Mouse (Mus musculus): ENCODE measurements around the gene Hand2. TPM values are rescaled to one million over a fixed set of nuclear protein-coding genes. Genes with fewer than 3 reads are reported as not detected.

The Hand2 gene
- total and polyA plus RNA-seq, 3 experiments: not detected

DNA sequence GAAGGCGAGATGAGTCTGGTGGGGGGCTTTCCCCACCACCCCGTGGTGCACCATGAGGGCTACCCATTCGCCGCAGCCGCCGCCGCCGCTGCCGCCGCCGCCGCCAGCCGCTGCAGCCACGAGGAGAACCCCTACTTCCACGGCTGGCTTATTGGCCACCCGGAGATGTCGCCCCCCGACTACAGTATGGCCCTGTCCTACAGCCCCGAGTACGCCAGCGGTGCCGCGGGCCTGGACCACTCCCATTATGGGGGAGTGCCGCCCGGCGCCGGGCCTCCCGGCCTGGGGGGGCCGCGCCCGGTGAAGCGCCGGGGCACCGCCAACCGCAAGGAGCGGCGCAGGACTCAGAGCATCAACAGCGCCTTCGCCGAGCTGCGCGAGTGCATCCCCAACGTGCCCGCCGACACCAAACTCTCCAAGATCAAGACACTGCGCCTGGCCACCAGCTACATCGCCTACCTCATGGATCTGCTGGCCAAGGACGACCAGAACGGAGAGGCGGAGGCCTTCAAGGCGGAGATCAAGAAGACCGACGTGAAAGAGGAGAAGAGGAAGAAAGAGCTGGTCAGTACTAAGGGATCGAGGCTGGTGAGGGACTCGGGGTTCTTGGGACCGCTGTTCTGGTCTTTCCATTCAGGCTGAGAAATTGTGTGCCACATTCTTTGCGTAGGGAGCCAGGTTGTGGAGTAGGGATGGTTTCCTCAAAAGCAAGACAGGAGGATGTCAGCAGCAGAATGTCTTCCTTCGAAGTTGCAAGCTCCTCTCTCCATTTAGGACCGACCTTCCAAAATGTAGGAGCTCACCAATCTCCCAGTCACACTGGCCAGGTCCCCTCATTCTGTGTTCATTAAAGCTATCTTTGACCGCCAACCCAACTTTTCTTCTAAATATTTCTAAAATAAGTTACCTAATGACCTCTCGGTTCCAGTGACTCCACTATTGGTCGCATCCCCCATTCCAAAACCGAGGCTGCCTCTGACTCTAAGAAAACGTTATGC, 1.4 kb downstream of the Hand2 start:
- Histone ChIP-seq H3K4me3 (ENCODE audit: control insufficient read depth in 1 of 2, insufficient read depth in 1 of 2, low read depth in 2 of 2, low read length in 2 of 2) (no peak overlapping the region), H3K27ac (ENCODE audit: control insufficient read depth, low read depth, low read length) (no peak overlapping the region), H3K9ac (ENCODE audit: control insufficient read depth, low read depth, low read length, poor library complexity, severe bottlenecking) (no peak overlapping the region), H3K9me3 (replicated peaks; ENCODE audit: insufficient read depth, low read length) (no peaks in the 10 kb centered on the region), H3K36me3 (ENCODE audit: control insufficient read depth in 1 of 2, insufficient read depth in 2 of 2, low read length in 2 of 2) (no peaks in the 10 kb centered on the region), H3K79me2 (ENCODE audit: control insufficient read depth, insufficient read depth, low read length, poor library complexity) (no peaks in the 10 kb centered on the region), H3K27me3 (ENCODE audit: control insufficient read depth in 1 of 2, insufficient read depth in 2 of 2, low read length in 2 of 2) (no peaks in the 10 kb centered on the region), H3K4me1 (ENCODE audit: control insufficient read depth in 1 of 2, insufficient read depth in 2 of 2, low read length in 2 of 2) (no peaks in the 10 kb centered on the region)
- DNase-seq (ENCODE audit: low read depth, low spot score): no peak
- no peak for TF ChIP-seq GABPA (IDR thresholded peaks at IDR 0.05; ENCODE audit: low read depth, low read length)
- TF ChIP-seq CHD2 (IDR thresholded peaks at IDR 0.05; ENCODE audit: low read length): no peak
- no peak for TF ChIP-seq ZNF384 (IDR thresholded peaks at IDR 0.05; ENCODE audit: low read depth, low read length)
- no peak for TF ChIP-seq UBTF (IDR thresholded peaks at IDR 0.05; ENCODE audit: borderline replicate concordance, insufficient read depth, low read depth, low read length)
- TF ChIP-seq BHLHE40 (IDR thresholded peaks at IDR 0.05; ENCODE audit: borderline replicate concordance, low read depth, low read length): no peak

GRCm38 (mm10) chr8:57322961-57323941, 2.5 kb downstream of the Hand2 start:
- Histone ChIP-seq H3K9ac (ENCODE audit: control insufficient read depth, low read depth, low read length, poor library complexity, severe bottlenecking) (no peak overlapping the region), H3K27ac (ENCODE audit: control insufficient read depth, low read depth, low read length) (no peak overlapping the region), H3K4me3 (ENCODE audit: control insufficient read depth in 1 of 2, insufficient read depth in 1 of 2, low read depth in 2 of 2, low read length in 2 of 2) (no peak overlapping the region), H3K4me1 (ENCODE audit: control insufficient read depth in 1 of 2, insufficient read depth in 2 of 2, low read length in 2 of 2) (no peaks in the 10 kb centered on the region), H3K9me3 (replicated peaks; ENCODE audit: insufficient read depth, low read length) (no peaks in the 10 kb centered on the region), H3K27me3 (ENCODE audit: control insufficient read depth in 1 of 2, insufficient read depth in 2 of 2, low read length in 2 of 2) (no peaks in the 10 kb centered on the region), H3K79me2 (ENCODE audit: control insufficient read depth, insufficient read depth, low read length, poor library complexity) (no peaks in the 10 kb centered on the region), H3K36me3 (ENCODE audit: control insufficient read depth in 1 of 2, insufficient read depth in 2 of 2, low read length in 2 of 2) (no peaks in the 10 kb centered on the region)
- no peak for DNase-seq (ENCODE audit: low read depth, low spot score)
- TF ChIP-seq ZKSCAN1 (IDR thresholded peaks at IDR 0.05; ENCODE audit: low read depth, low read length) (no peak), GABPA (IDR thresholded peaks at IDR 0.05; ENCODE audit: low read depth, low read length) (no peak), CTCF (IDR thresholded peaks at IDR 0.05 in 2 of 3, conservative IDR thresholded peaks at IDR 0.05 in 1 of 3; ENCODE audit: control insufficient read depth in 1 of 3, insufficient read depth in 1 of 3, low read depth in 2 of 3, low read length in 3 of 3, poor library complexity in 1 of 3, severe bottlenecking in 1 of 3) (no peak), POLR2AphosphoS5 (IDR thresholded peaks at IDR 0.05; ENCODE audit: borderline replicate concordance, low read depth, low read length) (no peak), UBTF (IDR thresholded peaks at IDR 0.05; ENCODE audit: borderline replicate concordance, insufficient read depth, low read depth, low read length) (no peak), BHLHE40 (IDR thresholded peaks at IDR 0.05; ENCODE audit: borderline replicate concordance, low read depth, low read length) (no peak), MAZ (IDR thresholded peaks at IDR 0.05; ENCODE audit: low read depth, low read length) (no peak), POLR2A (IDR thresholded peaks at IDR 0.05; ENCODE audit: control insufficient read depth in 1 of 2, insufficient read depth in 1 of 2, low read depth in 1 of 2, low read length in 2 of 2, poor library complexity in 1 of 2) (no peak), MAFK (IDR thresholded peaks at IDR 0.05; ENCODE audit: borderline replicate concordance, low read depth, low read length) (no peak), TAL1 (IDR thresholded peaks at IDR 0.05; ENCODE audit: low read length) (no peak), ZNF384 (IDR thresholded peaks at IDR 0.05; ENCODE audit: low read depth, low read length) (no peak), RAD21 (IDR thresholded peaks at IDR 0.05; ENCODE audit: low read depth, low read length) (no peak), NRF1 (IDR thresholded peaks at IDR 0.05; ENCODE audit: insufficient read depth, low read depth, low read length, poor library complexity, severe bottlenecking) (no peak), ETS1 (IDR thresholded peaks at IDR 0.05; ENCODE audit: low read depth, low read length) (no peak), MYC (IDR thresholded peaks at IDR 0.05; ENCODE audit: low read depth, low read length) (no peak), MEF2A (IDR thresholded peaks at IDR 0.05; ENCODE audit: extremely low read depth, insufficient replicate concordance, low read depth, low read length, poor library complexity, severe bottlenecking) (no peak)
